Mouse (Mus musculus): ENCODE results near the gene Zfp296.

Gene Zfp296

DNA sequence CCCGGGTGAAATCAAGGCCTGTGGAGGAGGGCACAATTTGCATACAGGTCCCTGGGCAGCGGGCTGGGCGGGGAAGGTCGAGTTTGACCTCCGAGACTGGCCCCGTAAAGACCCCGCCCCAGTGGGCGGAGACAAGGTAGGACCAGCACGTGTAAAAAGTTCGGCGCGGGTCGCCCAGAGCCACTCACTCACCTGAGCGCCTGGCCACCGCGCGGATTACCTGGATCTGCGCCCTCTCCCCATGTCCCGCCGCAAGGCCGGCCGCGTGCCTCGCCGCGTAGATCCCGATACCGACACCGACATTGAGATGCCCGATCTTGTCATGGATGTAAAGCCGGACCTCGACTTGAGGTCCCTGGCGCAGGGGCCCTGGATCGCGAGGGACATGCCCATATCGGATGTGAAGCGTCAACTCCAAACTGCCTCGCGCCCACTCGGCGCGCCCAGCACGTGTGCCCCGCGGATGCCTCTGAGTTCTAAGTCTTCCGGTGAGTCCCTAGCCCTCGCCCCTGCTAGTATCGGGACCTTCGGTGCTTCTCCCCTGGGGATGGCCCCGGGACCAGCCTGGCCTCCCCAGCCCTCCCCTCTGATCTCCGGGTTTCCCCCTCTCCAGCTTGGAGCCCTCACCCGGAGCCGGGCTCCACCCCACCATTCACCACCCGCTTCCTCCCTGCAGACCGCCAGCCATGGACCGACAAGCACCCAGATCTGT, at the start of gene Zfp296, which contains the start of gene Gemin7:
Gene Zfp296, plus strand, starts transcription at position 147 of the 712 bp plus-strand sequence.
Gene Gemin7, minus strand, starts transcription at position 455 of the 712 bp plus-strand sequence.
- no peak for DNase-seq (ENCODE audit: low spot score)

DNA sequence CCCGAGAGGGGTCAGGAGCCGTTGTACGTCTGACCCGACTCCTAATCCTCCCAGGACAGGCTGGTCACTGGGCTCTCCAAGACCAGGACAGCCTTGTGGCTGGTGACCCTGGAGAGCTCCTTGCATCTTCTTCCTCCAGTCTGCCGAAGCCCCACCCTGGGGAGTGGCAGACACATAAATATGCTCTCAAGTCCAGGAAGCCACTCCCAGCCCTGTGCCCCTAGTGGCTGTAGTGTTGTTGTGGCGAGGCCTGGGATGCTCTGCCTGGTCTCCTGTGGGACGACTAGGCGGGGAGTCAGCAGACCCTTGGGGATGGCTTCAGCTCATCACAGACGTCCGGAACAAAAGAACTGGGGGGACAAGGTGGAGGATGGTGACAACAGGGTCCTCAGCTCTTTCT, 46.0 kb upstream of the Zfp296 start:
- no peak for DNase-seq (ENCODE audit: low spot score)

DNA sequence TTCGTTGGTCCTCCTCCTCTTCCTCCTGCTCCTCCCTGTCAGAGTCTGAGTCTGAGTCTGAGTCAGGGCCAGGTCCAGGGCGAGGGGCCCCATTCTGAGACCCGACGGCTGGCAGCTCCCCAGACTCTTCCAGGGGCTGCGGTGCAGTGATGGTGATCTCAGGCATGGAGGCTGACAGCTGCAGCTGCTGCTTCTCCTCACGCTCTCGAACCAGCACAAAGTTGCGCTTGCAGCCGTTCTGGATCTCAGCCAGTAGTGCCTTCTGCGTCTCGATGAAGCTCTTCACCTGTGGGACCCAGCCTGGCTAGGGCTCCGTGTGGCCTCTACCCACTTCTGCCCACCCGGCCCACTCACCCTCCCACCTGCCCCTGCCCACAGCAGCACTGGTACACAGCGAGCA, 44.8 kb upstream of the Zfp296 start:
- no peak for DNase-seq (ENCODE audit: low spot score)

DNA sequence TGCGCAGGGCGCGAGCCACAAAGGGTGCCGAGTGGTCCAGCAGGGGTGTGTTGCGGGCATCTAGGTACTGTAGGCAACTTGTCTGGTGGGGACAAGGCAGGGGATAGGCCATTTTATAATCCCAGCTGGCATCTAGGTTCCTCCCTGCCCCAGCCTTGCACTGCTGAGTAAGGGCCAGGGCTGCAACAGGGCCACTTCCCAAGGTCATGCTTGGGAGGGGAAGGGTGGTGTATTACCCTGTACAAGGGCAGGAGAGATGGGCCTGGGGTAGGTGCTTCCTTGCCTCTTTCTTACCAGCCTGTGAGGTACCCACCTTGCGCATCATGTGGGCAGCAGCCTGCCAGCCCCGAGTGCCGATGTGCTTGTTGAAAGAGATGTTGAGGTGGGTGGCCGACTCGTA, 42.4 kb upstream of the Zfp296 start:
- no peak for DNase-seq (ENCODE audit: low spot score)

DNA sequence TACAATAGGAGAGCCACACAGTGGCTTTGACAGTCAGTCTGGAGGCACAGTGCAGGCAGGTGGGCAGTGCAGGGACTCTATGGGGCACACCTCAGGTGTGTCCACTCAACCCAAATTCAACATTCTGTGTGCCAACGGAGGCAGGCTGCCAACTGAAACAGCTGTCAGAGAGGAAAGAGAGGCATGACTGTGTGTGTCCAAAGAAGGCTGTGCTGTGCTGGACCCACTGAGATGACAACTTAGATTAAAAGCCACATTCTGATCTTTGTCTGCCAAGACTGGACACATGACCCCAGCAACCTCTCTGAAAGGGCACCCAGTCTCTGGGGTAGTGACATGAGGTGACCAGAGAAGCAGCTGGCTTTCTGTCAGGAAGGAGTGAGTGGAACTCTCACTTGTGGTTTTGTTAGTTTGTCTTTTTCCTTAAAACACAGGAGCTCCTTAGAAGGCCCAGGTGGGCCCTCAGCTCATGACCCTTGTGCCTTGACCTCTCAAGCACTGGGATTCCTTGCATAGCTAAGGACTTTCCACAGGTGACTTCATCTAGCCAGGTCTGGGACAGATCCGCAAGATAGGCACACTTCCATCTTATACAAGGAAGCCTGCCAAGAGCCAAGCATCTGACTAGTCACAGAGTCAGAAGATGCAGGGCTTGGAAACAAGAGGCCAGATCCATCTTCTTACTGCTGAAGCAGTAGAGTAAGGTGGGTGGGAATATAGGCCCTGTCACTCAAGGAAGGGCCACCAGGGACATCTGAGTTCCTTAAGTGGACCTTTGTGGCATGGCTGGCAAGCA, 36.1 kb upstream of the Zfp296 start:
- peak; percentile 67 for DNase-seq (ENCODE audit: low spot score)

DNA sequence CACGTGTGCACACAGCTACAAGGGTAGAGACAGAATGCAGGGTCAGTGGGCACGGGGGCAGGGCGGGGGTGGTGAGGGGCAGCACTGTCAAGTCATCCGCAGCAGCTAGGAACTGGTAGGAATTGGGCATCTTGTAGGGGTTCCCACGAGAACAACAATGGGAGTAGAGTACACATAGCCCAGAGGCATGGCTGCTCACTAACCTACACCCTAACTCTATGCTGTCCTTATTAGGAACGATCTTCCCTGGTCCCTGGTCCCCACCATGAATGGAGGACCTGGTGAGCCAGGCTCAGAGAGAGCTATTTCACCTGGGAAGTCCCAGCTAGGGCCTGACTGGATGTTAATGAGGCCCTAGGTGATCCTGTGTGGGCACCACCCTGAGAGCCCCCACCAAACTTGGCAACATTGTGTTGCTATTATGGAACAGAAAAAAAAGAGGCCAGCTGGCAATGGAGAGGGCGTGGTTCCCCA, 35.4 kb upstream of the Zfp296 start:
- no peak for DNase-seq (ENCODE audit: low spot score)

DNA sequence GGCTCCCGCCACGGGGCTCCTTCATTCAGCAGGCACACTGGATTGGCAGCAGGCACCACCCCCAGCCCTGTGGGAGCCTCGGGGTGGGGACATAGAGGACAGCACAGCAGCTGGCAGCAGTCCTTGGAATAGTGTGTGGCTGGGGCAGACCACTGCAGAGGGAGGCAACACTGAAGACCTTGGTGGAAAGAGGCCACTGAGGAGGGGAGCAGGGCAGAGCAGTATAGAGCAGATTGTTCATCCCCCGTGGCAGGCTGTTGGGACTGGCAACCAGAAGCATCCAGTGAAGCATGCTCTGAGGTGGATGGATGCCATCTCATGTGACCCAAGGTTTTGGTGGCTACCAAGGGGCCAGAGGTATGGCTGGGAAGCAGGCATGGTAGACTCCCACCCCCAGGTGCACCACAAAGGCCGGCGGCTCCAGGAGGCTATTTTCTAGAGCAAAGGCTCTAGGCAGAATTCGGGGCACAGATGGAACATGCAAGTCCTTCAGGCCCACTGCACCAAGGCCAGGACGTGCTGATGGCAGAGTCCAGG, 34.9 kb upstream of the Zfp296 start:
- DNase-seq (ENCODE audit: low spot score), result no peak

DNA sequence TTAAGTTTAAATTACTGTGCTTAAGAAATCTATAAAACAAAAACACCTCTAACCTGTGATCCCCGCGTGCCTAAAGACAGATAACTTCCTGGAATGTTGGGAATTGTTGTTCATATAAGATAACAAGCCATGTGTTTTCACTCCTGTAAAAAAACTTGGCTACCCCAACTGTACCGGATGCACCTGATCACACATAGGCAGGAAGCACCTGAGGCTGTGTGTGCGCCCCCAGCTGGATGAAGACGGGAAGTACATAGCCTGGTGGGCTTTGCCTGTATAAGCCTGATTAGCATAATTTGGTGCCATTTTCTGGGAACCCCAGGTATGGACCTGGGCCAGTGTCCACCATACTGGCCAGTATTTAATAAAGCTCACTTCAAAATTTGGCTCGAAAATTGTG, 33.5 kb upstream of the Zfp296 start:
- no peak for DNase-seq (ENCODE audit: low spot score)

DNA sequence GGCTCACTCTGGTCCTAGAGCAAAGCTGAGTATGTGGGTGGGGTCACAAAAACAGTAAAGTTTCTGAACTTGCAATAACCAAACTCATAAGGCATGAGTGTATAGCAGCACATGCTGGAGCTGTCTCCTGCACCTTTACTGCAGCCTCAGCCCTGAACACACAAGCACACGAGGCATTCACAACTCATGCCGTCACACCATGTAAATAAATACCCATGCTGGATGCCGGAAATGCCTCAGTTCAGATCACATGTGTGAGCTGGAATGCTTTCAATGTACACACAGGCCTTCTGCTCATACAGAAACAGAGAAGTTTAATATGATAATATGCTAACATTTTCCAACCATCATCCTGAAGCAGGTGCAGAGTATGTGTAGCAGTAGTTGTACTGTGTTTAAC, 31.1 kb upstream of the Zfp296 start:
- no peak for DNase-seq (ENCODE audit: low spot score)

DNA sequence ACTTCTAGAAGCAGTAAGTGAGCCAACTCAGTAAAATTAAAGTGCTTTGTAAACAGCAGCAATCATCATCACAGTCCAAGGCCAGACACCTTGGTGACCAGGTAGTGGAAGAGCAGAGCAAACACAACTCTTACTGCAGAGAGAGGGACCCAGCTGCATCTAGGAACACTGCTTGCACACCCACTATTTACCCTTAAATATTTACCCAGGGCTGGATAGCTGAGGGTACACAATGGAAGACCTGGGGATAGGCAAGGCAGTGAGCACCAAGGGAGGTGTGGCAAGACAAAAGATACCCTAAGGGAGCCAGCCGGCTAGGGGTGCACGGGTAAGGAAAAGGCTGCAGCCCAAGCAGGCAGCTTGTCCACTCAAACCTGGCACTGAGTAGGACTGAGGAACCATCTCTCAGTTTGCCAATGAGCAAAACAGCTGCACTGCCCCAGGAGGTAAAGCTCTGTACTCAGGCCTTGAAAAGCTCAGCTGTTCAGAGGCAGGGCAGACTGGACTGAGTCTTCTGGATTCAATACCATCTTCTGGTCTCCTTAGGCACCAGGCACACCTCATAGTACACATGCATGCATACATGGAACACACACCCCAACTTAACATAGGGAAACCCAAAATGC, 29.6 kb upstream of the Zfp296 start:
- DNase-seq (ENCODE audit: low spot score), result no peak

DNA sequence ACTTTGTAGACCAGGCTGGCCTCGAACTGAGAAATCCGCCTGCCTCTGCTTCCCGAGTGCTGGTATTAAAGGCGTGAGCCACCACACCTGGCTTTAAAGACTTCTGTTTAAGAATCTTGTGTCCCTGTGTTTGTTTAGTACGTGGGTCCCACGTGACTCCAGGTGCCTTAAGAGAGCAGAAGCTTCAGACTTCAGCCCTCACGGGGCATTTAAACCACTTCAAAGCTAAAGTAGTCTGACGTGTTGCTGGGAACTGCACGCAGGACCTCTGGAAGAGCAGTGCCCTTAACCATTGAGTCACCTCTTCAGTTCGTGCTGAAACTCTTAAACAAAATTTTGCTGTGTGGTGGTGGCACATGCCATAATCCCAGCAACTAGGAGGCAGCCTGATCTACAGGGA, 27.7 kb upstream of the Zfp296 start:
- no peak for DNase-seq (ENCODE audit: low spot score)

DNA sequence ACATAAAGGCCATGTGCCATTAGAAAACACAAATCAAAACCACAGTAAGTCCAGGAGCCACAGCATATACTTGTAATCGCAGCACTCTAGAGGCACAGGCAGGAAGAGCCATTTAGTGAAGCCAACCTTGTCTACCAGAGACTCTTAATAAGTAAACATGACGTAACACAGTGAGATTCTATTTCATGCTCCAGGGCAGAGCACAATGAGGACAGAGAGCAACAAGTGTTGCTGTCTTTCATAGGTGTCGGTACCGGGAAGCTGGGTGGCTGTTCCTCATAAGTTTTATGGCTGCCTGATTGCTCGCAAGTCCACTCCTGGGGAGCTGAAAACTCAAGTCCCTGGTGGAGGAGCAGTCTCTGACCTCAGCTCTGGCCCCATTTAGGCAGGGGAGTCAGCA, 25.5 kb upstream of the Zfp296 start:
- DNase-seq (ENCODE audit: low spot score), result peak; percentile 28

DNA sequence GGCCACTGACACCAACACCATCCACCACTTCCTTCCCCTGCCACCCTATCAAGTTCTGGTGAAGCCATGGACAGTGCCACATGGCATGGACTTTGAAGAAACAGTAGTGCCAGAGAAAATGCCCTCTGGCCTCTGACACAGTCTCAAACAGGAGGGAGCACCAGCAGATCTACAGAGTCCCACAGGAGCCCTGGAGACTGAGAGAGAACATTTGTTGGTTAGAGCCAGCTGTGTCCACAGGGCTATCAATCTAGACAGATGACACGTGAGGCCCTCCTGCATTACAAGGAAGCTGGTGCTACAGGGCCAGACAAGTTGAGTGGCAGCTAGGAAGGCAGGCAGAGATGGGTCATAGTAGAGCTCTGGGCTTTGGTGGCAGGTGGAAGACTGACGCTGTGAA, 24.6 kb upstream of the Zfp296 start:
- peak; percentile 61 for DNase-seq (ENCODE audit: low spot score)

DNA sequence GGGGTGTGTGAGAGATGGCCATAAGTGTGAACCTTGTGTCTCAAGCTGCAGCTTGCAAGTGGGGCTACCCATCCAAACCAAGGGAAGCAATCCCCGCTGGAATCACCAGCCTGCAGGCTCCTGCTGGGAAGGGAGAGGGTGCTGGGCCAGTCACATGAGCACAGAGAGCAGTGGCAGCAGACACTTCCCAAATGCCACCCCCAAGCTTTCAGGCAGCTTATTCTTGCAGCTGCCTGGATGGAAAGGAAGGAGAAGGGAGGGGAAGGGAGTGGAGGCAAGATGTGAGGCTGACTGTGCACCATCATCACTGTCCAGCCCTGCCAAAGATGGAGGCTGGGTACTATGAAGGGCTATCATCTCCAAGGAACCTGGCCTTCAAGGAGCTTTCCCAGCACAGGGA, 22.9 kb upstream of the Zfp296 start:
- DNase-seq (ENCODE audit: low spot score), result no peak

DNA sequence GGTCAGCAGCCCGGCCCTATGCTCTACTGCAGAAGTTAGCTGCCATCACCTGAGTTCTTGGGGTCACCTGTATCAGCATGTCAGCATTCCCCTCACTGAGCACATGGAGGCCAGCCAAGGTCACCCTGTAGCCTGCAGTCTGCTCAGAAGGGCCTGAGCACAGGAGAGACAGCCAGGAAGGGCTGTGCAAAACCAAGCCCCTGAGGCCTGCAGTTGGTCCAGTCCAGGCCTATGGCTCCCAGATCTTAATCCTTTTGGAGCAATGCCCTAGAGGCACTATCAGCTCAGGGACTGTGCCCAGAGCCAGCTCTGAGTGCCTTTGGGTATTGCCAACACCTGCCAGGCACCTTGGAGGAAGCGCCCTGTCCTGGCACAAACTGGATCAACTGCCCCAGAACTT, 20.0 kb upstream of the Zfp296 start:
- no peak for DNase-seq (ENCODE audit: low spot score)

DNA sequence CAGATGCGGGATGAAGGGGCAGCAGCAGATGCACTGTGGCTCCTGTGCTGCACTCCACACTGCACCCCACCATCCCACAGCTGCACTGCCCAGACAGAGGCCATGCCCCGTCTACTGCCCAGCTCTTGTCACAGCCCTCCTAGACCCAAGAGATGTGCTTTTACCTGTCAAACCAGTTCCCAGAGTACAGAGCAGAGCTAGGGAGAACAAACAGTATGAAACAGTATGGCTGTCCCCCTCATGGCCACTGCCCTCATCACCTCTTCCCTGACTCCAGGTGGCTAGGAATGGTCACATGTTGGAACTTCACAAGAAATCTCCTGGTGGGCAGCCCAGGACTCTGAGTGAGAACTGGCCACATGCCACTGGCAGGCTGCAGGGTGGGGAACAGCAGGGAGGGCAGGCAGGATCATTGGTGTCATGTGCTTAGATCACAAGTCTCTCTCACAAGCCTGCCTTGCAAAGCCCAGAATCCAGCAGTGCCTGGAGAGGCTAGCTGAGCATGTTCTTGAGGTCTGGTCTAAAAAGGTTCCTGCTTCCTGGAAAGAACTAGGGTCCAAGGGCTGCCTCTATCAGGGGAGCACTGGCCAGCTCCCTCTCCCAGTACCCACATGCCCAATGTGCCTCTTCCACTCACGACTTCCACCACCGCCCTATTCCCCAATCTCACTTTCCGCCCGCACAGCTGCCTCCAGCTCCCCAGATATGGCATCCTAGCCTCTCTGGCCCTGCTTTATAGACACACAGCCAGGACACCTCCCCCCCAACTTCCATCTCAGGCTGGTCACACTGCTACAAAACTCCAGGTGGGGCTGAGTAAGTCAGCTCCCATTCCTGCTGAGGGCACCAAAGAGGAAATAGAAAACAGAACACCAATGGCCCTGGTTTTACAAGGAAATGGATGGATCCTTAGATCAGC, 18.8 kb upstream of the Zfp296 start:
- DNase-seq (ENCODE audit: low spot score), result no peak

DNA sequence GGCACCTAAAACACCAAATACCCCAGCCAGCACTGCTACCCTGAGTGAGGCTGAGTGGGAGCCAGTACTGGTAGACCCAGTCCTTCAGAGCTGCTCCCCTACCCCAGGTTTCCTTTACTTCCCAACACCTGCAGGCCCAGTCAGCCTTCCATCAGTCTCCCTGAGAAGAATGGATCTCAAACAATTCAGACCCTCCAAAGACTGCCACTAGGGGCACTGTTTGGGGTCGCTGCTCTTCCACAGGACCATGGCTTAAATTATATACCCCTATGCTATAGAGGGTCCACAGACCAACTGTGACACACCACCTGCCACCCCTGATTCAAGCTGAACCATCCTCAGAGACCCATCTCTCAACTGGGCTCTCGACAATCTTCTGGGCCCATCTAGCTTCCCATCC, 18.1 kb upstream of the Zfp296 start:
- DNase-seq (ENCODE audit: low spot score), result no peak

DNA sequence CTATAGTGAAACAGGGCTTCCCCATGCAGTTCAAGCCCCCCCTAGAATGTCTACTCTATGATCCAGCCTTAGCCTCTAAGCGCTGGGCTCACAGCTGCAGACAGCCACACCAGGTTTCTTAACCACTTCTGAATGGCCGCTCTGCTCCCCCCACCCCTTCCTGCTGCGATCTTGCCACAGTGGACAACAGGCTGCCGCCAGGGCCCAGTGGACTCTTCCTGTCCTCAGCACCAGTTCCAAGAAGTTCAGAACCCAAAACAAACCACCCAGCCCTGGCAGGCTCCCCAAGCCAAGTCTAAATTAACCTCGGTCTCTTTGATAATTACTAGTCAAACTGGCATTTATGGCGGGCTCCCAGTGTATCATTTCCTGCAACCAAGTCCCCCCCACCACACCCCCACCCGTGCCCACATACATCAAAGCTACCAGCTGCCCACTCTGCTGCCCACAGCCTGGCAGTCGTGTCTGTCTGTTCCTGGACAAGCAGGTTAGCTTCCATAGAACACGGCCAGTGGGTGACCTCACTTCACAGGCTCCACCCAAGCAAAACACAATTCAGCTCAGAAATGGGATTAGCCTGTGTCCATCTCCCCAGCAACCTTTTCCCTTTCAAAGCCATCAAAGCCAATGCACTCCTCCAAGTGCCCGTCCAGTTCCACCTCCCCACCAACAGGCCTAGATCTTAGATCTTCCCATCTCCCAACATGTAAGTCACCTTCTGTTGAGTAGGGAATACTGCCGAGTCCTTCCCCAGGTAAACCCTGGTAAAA, 16.4 kb upstream of the Zfp296 start:
- peak; percentile 30 for DNase-seq (ENCODE audit: low spot score)

DNA sequence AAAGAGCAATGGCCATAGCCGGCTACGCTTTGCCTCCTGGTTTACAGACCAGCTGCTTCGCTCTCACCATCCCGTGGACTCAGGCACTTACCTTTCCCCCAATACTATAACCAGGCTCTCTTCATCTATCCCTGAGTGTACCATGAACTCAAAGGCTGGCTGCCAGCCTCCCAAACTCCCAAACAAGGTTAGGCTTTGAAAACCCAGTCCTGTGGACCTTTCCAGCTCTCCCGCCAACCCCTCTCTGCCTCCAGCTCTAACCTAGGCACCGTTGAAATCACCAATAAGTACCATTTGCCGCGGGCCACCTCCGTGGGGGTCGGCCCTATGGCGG, 15.7 kb upstream of the Zfp296 start:
- DNase-seq (ENCODE audit: low spot score), result no peak

DNA sequence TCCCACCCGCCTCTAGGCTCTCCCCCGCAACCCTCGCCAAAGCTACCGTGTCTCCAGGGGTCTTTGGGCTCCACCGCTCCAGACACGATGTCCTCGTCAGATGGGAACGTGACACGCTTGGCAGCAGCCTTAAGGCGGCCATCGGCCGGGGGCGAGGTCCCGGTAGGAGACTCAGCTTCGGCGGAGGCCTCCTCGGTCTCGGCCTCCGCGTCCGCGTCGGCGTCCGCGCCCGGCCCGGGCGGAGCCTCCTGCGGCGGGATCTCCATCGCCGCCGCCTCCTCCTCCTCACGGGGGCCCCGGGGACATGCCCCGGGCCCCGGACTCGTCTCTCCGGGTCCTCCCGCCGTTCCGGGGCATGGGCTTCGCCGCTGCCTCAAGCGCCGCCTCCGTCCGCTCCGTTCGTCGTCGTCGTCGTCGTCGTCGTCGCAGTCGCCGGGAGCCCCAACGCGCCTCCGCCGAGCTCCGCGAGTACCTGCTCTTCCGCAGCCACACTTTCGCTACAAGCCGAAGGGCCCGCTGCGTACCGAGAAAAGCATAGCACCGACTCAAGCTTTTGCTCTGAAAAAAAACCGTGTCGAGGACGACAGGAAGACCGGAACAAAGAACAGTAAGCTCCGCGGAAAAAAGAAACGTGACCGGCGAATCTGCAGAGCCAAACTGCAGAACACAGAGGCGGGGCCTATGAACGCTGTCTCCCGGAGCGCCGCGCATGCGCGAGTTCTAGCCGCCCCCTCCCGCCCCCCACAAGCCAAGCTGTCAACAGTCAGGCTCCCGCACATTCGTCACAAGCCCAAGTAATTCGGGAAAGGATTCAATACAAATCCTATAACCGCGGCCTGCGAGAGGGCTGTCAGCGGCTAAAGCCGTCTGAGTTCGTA, 15.1 kb upstream of the Zfp296 start:
- peak; percentile 92 for DNase-seq (ENCODE audit: low spot score)

All from adipocyte (in vitro differentiated cells).